Mouse (Mus musculus): ENCODE results near the gene Wrap73. TPM values are rescaled to one million over a fixed set of nuclear protein-coding genes. Genes with fewer than 3 reads are reported as not detected.

Gene Wrap73
- polyA plus RNA-seq, 1 experiment from 2014 or later: 28.9 TPM

DNA sequence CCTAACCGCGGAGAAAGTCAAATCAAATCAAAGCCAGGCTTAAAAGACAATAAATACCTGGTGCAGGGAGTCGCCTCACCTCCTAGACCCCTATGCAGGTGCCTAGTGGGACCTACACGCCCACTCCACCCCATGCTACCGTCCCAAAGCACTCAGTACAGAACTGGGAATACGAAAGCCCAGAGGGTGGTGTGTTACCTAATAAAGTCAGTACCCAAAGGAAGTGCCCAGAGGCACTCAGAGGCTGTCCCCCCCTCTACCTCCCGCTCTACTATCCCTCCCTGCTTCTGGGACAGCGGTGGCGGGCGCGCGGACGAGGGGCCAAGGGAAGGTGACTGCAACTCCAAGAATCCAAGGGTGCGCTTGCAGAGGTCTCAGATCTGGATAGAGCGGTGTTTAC, 27.8 kb downstream of the Wrap73 start:
- ATAC-seq: peak; percentile 23; the same call in 1 of the 2 replicates
- WGBS: 3% methylated on average over 15 of the region's 15 CpGs
- Histone ChIP-seq H3K9me3 (no peaks in the 10 kb centered on the region), H3K4me2 (replicated peaks) (peak overlapping the region; percentile 89), H3K27me3 (replicated peaks) (peaks cover 59% of the 10 kb centered on the region), H3K9ac (peak overlapping the region; percentile 24), H3K4me1 (replicated peaks) (peaks cover 23% of the 10 kb centered on the region), H3K27ac (no peak overlapping the region), H3K36me3 (no peaks in the 10 kb centered on the region), H3K4me3 (replicated peaks) (peak overlapping the region; percentile 52)

DNA sequence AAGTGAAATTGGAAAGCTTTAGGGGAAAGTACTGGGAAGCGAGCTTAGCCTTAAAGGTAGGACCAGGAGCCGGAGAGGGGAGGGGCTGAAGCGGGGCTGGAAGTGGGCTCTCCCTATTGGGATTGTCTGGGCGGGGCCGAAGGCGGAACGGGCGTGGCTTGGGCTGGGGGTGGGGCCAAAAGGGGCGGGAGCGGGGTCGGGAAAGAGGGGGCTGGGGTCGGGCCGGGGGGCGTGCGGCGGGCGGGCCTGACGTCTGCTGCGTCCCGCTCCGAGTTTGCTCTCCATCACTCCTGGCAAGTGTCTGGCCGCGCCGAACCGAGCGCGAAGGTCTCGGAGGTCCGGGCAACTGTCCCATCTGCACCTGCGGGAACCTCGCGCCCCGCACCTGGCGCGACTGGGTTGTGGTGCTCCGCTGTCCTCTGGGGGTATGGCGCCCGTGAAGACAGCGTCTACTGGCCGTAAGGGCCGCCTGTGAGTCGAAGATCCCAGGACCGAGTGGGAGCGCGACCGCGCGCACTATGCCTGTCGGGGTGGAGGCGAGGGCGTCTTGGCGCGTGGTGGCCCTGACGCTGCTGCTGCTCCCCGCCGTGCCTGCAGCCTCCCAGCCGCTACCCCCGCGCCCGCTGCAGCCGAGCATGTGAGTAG, 28.5 kb downstream of the Wrap73 start, which contains the start of gene Megf6:
Megf6 (plus strand) TSS at position 225 of the 645 bp plus-strand sequence.
- peak within 1 kb of the TSS; percentile 37 for H3K9ac ChIP-seq
- 0% methylated on average over 52 of the region's 61 CpGs for WGBS
- ATAC-seq: peak; percentile 85

DNA sequence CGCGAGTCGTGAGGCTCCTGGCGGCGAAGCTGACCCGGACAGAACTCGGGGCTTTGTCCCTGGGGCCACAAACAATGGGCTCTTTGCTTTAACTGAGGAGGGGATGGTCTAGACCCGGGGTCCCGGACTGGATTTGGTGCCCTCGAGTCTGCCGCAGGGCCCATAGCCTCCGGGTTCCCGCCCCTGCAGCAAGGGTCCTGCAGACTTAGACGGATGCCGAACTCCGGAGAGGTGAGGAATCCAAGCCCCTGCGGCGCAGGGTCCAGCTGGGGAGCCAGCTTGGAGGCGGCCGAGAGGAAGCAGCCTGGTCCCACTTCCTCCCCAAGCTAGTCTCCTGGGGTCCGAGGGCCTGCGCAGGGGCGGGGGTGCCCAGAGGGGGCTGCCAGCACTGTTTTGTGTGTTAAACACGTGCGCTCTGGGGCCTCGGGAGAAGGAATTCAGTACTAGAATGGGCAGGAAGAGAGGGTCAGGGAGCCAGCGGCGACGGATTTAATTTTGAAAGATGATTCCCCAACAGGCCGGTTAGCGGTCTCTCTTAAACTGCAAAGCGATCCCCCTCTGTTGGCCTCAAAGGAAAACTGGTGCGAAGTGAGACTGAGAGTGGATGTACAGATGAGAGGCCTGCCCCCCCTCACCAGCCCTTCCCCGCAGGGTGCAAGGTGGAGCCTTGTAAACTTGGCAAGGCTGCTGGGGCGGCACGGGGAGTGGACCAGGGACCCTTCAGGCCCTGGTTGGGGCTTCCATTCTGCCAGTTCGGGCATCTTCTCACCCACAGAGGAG, 29.2 kb downstream of the Wrap73 start:
- H3K9me3 ChIP-seq: no peaks in the 10 kb centered on the region
- peak overlapping the region; percentile 37 for H3K9ac ChIP-seq
- WGBS: 3% methylated on average over 37 of the region's 37 CpGs
- H3K27me3 ChIP-seq (replicated peaks): peaks cover 59% of the 10 kb centered on the region
- H3K4me1 ChIP-seq (replicated peaks): peaks cover 23% of the 10 kb centered on the region
- 0 out of 2 replicates have a peak, but pooled peaks have one; percentile 22 for ATAC-seq
- H3K36me3 ChIP-seq: no peaks in the 10 kb centered on the region
- H3K4me3 ChIP-seq (replicated peaks): peak overlapping the region; percentile 52
- no peak overlapping the region for H3K27ac ChIP-seq
- peak overlapping the region; percentile 89 for H3K4me2 ChIP-seq (replicated peaks)

More for the DNA sequence above, 28.5 kb downstream of the Wrap73 start, which contains the start of gene Megf6:
- H3K4me1 ChIP-seq (replicated peaks): peaks cover 23% of the 10 kb centered on the region
- H3K27me3 ChIP-seq (replicated peaks): peaks cover 59% of the 10 kb centered on the region
- H3K4me2 ChIP-seq (replicated peaks): peak within 1 kb of the TSS; percentile 89
- no peaks in the 10 kb centered on the region for H3K9me3 ChIP-seq
- H3K27ac ChIP-seq: no peak within 1 kb of the TSS
- no peaks in the 10 kb centered on the region for H3K36me3 ChIP-seq
- peak within 1 kb of the TSS; percentile 52 for H3K4me3 ChIP-seq (replicated peaks)

DNA sequence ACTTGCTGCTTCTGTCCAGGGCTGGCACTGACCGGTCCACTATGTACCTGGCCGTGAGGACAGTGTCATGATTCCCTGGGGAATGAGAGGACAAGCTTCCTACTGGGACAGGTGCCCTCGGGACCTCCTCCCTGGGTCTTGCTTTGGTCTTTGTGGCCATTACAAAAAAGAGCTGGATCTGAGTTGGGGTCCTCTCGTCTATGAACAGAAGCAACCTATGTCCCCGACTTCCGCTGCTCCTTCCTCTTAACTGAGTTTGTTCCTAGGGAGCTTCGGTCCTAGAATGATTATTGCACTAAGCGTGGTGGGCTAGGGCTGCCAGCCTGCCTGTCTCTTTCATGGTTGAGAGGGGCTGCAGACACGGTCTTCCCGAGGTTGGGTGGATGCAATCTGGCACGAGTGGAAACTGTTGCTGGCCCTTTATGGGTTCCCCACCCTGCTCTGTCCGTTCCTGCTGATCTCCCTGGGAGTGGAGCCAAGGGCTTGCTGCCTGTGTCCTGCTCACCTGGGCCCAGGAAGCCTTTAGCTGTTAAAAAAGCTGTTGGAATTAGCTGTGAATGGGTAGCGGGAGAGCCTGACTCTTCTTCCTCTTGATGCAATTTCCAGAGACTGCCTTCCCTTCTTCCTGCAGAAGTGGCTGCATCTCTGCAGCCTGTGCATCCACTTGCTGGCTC, 29.9 kb downstream of the Wrap73 start:
- Histone ChIP-seq H3K4me2 (replicated peaks) (peak overlapping the region; percentile 89), H3K9ac (no peak overlapping the region), H3K36me3 (no peaks in the 10 kb centered on the region), H3K27me3 (replicated peaks) (peaks cover 59% of the 10 kb centered on the region), H3K4me1 (replicated peaks) (peaks cover 23% of the 10 kb centered on the region), H3K9me3 (no peaks in the 10 kb centered on the region), H3K4me3 (replicated peaks) (peak overlapping the region; percentile 52), H3K27ac (no peak overlapping the region)
- ATAC-seq: no peak
- 40% methylated on average over 13 of the region's 13 CpGs for WGBS

DNA sequence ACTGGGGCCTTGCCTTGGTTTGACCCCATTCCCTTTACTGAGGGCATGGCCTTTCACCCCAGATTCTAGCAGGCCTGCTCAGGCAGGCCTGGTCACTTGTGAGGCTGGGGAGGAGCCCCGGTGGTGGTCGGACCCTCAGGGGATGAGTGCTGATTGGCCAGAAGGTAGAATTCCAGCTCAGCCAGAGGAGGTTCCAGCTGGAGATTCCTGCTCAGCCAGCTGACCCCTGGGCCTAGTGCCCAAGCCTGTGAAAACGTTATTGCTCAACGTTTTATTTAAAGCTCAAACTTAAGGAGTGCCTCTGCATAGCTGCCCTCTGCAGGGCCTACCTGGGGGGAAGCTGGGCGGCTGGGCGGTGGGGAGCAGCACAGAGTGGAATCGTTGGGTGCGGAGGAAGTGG, 35.1 kb downstream of the Wrap73 start:
- H3K27me3 ChIP-seq (replicated peaks): peaks cover 19% of the 10 kb centered on the region
- H3K4me3 ChIP-seq (replicated peaks): no peak overlapping the region
- no peak overlapping the region for H3K9ac ChIP-seq
- H3K4me2 ChIP-seq (replicated peaks): no peak overlapping the region
- 51% methylated on average over 8 of the region's 8 CpGs for WGBS
- no peaks in the 10 kb centered on the region for H3K9me3 ChIP-seq
- no peaks in the 10 kb centered on the region for H3K4me1 ChIP-seq (replicated peaks)
- ATAC-seq: peak; percentile 25; the same call in 1 of the 2 replicates
- no peaks in the 10 kb centered on the region for H3K36me3 ChIP-seq
- H3K27ac ChIP-seq: no peak overlapping the region

DNA sequence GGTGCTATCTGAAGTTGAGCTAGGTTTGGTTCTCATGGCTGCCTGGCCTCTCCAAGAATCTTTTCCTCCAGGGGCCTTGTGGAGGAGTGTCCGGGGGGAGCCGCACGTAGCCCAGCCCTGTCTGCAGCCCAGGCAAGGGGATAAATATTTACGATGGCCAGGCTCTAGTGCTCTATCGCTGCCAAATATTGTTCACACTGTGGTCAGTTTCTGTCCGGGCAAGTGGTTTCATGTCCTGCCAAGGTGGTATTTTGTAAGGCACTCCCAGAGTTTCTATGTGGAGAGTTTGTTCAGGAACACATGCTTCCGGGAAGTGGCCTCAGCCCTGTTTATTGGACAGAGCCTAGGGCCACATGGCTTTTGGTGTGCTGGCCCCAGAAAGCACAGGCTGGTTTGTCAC, 38.8 kb downstream of the Wrap73 start:
- no peaks in the 10 kb centered on the region for H3K27me3 ChIP-seq (replicated peaks)
- no peak overlapping the region for H3K4me3 ChIP-seq (replicated peaks)
- no peak overlapping the region for H3K4me2 ChIP-seq (replicated peaks)
- no peak overlapping the region for H3K9ac ChIP-seq
- no peak for ATAC-seq
- H3K27ac ChIP-seq: no peak overlapping the region
- no peaks in the 10 kb centered on the region for H3K4me1 ChIP-seq (replicated peaks)
- WGBS: 44% methylated on average over 7 of the region's 7 CpGs
- H3K36me3 ChIP-seq: no peaks in the 10 kb centered on the region
- no peaks in the 10 kb centered on the region for H3K9me3 ChIP-seq

DNA sequence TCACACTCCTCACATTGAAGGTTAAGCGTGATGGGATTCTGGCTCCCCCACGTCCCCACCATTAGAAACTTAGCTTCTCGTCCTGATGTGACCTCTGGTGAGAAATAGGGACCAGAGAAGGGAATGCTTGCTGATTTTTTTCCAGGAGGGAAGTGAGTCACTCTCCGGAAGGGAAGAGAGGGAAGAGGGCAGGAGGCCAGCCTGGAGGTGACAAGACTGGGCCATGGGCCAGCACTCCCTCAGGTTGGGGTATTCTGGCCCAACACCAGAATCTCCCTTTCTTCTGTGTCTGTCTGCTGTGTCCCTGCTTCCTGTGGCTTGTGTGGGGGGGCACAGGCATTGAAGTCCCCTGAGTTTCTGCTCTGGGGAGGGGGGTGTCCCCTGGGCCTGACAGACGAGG, 41.4 kb downstream of the Wrap73 start:
- no peak for ATAC-seq
- no peak overlapping the region for H3K4me2 ChIP-seq (replicated peaks)
- no peak overlapping the region for H3K4me3 ChIP-seq (replicated peaks)
- WGBS: 67% methylated on average over 5 of the region's 5 CpGs
- H3K9me3 ChIP-seq: no peaks in the 10 kb centered on the region
- no peak overlapping the region for H3K9ac ChIP-seq
- no peaks in the 10 kb centered on the region for H3K4me1 ChIP-seq (replicated peaks)
- H3K27me3 ChIP-seq (replicated peaks): no peaks in the 10 kb centered on the region
- H3K27ac ChIP-seq: no peak overlapping the region
- H3K36me3 ChIP-seq: no peaks in the 10 kb centered on the region

DNA sequence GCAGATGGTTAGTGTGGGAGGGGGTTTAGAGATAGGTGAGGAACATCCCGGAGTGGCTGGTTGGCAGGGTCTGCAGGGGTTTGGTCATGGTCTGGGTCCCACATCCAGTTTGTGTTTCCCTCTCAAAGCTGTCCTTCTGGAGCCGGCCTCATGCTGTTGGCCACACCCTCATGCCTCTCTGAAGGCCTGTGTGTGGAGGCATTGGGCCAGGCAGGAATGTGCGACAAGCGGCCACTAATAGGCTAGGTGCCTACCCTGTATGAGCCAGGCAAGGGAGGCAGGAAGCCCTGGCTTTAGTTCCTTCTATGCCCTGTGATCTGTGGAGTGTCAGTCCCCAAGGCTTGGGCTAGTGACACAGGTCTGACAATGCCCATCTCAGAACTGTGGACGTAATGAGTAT, 42.8 kb downstream of the Wrap73 start:
- no peaks in the 10 kb centered on the region for H3K36me3 ChIP-seq
- H3K9me3 ChIP-seq: no peaks in the 10 kb centered on the region
- H3K4me1 ChIP-seq (replicated peaks): no peaks in the 10 kb centered on the region
- no peak overlapping the region for H3K9ac ChIP-seq
- H3K4me2 ChIP-seq (replicated peaks): no peak overlapping the region
- ATAC-seq: no peak
- no peaks in the 10 kb centered on the region for H3K27me3 ChIP-seq (replicated peaks)
- no peak overlapping the region for H3K4me3 ChIP-seq (replicated peaks)
- H3K27ac ChIP-seq: no peak overlapping the region
- 77% methylated on average over 5 of the region's 5 CpGs for WGBS

DNA sequence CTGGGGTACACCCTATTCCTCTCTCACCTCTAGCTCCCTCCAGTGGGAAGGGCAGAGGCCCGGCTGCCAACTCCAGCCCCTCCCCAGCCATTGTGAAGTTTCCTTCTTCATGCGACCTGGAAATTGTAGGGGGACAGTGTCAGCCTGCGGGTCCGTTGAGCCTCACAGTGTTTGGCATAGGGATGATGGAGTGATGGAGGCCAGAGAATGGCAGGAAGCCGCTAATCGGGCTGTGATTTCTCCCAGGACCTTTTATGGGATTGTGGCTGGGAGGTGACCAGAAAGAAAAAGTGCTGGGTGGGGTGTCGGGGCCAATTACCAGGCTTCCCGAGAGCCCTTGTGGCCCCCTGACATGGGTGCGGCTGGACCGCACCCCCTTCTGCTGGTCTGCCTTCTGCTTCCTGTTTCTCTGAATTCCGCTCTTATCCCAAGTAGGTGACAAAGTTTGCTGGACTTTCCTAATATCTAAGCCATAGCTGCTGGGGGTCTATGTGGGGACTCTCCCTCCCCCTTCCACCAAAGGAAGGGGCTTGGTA, 43.9 kb downstream of the Wrap73 start:
- ATAC-seq: no peak
- 57% methylated on average over 11 of the region's 11 CpGs for WGBS

DNA sequence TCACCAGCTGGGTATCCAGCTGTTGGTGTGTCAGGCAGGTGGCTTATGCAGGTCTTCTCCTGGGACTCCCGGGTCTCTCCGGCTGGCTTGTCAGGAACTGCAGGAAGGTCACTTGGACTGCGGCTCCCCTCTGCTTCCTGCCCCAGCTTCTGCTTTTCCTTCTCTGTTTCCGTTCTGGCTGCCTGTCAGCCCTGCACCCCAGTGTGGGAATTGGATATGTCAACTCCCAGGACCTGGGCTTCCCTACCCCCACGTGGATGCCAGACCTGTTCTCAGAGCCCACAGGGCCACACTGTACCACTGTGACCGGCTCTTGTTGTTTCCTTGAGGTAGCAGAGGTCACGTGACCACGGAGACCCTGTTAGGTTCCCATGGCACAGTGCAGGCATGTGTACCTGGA, 46.8 kb downstream of the Wrap73 start:
- Histone ChIP-seq H3K27me3 (replicated peaks) (no peaks in the 10 kb centered on the region), H3K4me3 (replicated peaks) (no peak overlapping the region), H3K36me3 (no peaks in the 10 kb centered on the region), H3K4me2 (replicated peaks) (no peak overlapping the region), H3K4me1 (replicated peaks) (no peaks in the 10 kb centered on the region), H3K27ac (no peak overlapping the region), H3K9me3 (no peaks in the 10 kb centered on the region), H3K9ac (no peak overlapping the region)
- no peak for ATAC-seq
- WGBS: 61% methylated on average over 8 of the region's 8 CpGs

More for the DNA sequence above, 43.9 kb downstream of the Wrap73 start:
- H3K27ac ChIP-seq: no peak overlapping the region
- no peaks in the 10 kb centered on the region for H3K9me3 ChIP-seq
- no peak overlapping the region for H3K4me3 ChIP-seq (replicated peaks)
- no peaks in the 10 kb centered on the region for H3K4me1 ChIP-seq (replicated peaks)
- H3K27me3 ChIP-seq (replicated peaks): no peaks in the 10 kb centered on the region
- no peak overlapping the region for H3K4me2 ChIP-seq (replicated peaks)
- H3K36me3 ChIP-seq: no peaks in the 10 kb centered on the region
- H3K9ac ChIP-seq: no peak overlapping the region

DNA sequence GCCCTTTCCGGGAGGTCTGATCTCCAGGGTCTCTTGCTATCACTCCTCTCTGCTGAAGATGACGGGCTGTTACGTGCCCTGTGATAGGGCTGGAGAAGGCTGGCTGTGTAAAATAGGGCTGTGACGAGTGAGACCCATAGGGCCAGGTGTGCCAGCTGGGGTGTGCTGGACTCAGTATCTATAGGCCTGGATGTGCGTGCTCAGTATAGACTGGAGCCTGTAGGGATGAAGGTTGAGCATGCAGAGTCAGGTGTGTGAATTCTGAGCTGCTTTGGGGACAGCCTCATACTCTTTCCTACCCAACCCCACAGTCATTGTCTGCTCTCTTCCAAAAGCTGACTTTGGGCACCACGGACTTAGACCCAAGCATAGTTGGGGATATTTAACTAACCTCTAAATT, 55.8 kb downstream of the Wrap73 start:
- Histone ChIP-seq H3K4me1 (replicated peaks) (no peaks in the 10 kb centered on the region), H3K27ac (no peak overlapping the region), H3K36me3 (no peaks in the 10 kb centered on the region), H3K4me2 (replicated peaks) (no peak overlapping the region), H3K9me3 (no peaks in the 10 kb centered on the region), H3K9ac (no peak overlapping the region), H3K4me3 (replicated peaks) (no peak overlapping the region), H3K27me3 (replicated peaks) (no peaks in the 10 kb centered on the region)
- 72% methylated on average over 6 of the region's 6 CpGs for WGBS
- ATAC-seq: no peak

DNA sequence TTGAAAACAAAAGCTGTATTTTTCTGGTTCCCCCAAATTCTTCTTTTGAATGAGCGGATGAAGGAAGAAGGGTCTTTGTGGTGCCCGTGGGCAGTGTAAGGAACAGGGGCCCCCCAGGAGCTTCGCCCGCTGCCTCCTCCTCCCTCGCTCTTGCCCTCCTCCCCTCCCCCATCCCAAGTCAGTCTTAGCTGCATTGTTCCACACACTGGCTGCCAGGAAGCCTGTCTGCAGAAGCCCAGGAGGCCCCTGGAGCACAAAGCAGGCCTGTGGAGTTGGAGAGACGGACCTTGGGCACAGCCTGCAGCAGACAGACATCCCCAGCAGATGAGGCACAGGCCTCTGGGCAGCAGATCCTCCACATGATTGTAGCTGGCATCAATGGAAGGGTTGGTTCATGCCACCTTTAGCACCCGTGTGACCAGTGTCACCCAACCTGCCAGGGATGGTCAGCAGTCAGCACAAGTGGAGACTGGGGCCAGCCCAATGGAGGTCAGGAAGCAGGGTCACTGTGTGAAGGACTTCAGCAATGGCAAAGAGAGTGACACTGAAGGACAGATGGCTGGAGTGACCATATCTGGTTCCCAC, 56.3 kb downstream of the Wrap73 start:
- no peaks in the 10 kb centered on the region for H3K9me3 ChIP-seq
- no peak overlapping the region for H3K4me2 ChIP-seq (replicated peaks)
- H3K9ac ChIP-seq: no peak overlapping the region
- 61% methylated on average over 7 of the region's 7 CpGs for WGBS
- no peak for ATAC-seq
- H3K4me1 ChIP-seq (replicated peaks): no peaks in the 10 kb centered on the region
- H3K4me3 ChIP-seq (replicated peaks): no peak overlapping the region
- no peaks in the 10 kb centered on the region for H3K36me3 ChIP-seq
- no peak overlapping the region for H3K27ac ChIP-seq
- no peaks in the 10 kb centered on the region for H3K27me3 ChIP-seq (replicated peaks)
